Mouse (Mus musculus) ES-CJ7 (cell line): ENCODE measurements at regions not wholly inside any gene's neighbourhood (a gene's known extent, or its start where the extent isn't known, plus 50 kb on each side); places are given as distances from the start of the nearest gene placed in this dataset.
"Not testable (repeated sequence)": the region's sequence is repeated elsewhere in the genome, so short reads cannot be mapped to it uniquely, and the experiment has no call there.

Experiments
- DNase-seq: peaks from one replicate; pipeline ENCODE4 v3.0.0; 2011; ENCODE audit warnings: low read depth, low spot score

DNA sequence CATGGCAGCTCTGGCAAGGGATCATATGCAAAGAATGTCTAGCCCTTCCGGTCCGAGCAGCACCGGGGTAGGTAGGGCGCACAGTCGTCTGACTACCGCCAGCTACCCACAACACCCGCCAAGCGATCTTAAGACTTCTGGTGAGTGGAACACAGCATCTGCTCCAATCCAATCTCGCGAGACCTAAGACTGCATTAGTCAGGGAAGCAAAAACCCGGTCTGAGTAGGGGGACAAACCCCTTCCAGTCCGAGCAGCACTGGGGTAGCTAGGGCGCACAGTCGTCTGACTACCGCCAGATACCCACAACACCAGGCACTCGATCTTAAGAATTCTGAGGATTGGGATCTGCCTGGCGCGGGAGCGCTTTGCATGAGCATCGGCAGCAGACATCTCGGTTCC lies 57.1 kb downstream of the Nap1l2 start:
- peak; percentile 75 for DNase-seq

DNA sequence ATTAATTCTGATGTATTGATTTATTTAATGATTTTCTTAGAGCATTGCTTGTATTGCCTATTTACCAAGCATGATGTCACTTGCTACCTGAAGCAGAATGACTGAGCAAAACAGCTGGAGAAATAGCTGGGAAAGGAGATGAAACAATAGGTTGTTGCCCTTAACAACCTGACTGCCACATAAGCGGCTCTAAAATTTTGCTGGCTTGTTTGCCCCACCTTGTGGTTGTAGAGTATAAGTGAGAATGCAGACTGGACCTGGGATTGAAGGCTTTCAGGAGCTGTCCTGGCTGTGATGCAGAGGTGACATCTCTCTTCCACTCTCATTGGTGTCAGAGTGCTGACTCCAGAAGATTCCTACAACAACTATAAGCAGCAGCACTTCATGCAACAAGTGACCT lies 77.3 kb downstream of the Nap1l2 start:
- peak; percentile 22 for DNase-seq

DNA sequence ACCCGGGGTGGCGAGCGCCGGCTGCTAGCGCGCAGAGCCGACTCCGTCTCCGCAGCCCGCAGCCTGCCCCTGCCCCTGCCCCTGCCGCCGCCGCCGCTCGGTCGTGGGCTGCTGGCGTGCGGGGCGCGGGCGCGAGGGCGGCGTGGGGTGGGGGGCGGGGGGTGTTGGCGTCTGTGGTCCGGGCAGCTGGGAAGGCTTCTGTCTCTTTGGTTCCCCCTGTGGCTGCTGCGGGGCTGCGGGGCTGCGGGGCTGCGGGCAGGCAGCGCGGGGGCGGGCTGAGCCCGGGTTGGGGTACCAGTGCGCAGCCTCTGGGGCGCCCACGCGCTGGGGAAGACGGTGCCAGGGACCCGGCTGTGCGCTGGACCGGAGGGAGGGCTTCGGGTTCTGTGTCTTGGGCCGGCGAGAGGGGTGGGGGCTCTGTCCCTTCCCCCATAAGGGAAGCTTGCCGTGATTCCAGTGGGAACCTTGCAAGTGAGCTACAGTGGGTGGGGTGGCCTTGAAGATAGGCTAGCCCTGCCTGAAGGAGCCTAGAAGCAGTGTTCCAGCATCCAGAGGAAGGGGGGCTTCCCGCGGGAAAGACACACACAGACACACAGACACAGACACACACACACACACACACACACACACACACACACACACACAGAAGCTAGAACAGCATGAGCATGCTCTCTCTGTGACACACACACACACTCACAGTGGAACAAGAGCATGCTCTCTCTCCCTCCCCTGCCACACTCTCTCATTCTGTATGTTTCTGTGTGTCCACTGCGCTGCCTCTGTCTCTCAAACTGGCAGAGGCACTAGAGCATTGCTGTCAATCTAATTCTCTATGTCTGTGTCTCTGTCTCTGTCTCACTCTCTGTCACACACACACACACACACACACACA lies 118.5 kb downstream of the Nap1l2 start:
- DNase-seq: not testable (repeated sequence)

DNA sequence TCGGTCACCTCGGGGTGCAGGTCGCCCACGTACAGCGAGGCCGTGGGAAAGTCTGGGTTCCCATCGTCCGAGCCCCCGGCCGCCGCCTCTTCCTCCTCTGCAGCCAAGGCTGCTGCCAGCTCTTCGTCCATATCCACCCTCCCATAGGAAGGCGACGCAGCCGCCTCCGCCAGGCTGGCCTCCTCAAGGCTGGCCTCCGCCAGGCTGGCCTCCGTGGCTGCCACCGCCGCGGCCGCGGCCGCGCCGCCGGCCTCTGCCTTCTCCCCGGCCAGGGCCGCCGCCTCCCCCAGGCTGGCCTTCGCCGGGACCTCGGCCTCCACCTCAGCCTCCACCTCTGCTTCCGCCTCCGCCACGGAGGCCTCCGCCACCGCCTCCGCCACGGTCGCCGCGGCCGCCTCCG lies 119.3 kb downstream of the Nap1l2 start:
- DNase-seq: not testable (repeated sequence)

DNA sequence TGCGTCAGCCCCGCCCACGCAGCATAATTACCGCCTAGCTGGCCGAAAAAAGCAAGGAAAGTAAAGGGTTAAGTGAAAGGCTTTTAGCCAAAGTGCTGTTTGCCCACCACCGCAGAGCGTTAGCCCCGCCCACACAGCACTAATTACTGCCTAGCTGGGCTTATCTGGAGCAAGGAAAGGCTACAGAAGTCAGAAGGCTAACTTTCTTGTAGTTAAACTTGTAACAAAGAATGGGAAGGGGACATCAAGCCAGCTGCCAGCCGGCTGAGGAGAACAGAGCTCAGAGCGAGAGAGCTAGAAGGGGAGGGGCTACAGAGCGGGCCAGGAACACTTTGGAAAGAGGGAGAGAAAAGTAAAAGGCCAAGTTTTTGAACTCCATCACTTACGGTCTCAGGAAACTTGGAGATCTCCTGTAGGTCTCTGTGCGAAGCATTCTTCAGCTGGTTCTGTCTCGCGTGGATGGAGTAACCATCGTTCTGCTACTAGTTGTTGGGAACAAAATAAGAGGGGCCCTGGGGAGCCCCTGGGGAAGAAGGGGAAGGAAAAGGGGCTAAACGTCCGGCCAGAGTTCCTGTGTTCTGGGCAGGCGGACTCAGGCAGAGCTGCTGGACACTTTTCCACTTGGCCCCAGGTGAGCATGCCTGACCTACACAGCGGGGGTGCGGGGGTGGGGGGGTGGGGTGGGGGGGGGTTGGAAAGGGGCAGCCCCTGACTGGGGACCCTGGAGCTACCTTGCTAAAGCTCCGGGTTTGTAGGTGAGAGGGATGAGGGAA lies 98.3 kb downstream of the 1700018G05Rik start:
- peak; percentile 56 for DNase-seq

DNA sequence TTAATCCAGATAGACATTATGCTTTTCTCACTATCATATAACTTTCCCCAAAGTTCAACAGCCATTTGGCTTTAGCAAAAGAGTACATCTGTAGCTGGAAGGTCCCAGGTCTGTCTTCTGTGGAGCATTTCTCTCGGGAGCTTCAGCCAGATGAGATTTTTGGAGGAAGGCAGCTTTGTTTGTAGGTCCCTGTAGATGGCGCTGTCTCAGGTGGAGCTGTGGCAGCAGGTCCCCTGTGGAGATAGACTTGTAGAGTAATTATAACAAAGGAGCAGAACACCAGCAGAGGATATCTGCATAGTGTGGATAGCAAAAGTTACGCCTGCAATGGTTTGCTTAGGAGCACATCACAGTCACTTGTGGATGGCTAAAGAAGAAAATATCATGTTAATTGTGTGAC lies 97.3 kb downstream of the 1700018G05Rik start:
- peak; percentile 22 for DNase-seq

DNA sequence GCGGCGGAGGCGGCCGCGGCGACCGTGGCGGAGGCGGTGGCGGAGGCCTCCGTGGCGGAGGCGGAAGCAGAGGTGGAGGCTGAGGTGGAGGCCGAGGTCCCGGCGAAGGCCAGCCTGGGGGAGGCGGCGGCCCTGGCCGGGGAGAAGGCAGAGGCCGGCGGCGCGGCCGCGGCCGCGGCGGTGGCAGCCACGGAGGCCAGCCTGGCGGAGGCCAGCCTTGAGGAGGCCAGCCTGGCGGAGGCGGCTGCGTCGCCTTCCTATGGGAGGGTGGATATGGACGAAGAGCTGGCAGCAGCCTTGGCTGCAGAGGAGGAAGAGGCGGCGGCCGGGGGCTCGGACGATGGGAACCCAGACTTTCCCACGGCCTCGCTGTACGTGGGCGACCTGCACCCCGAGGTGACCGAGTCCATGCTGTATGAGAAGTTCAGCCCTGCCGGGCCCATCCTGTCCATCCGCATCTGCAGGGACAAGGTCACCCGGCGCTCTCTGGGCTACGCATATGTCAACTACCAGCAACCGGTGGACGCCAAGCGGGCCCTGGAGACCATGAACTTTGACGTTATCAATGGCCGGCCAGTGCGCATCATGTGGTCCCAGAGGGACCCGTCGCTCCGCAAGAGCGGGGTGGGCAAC lies 85.4 kb downstream of the 1700018G05Rik start:
- not testable (repeated sequence) for DNase-seq

DNA sequence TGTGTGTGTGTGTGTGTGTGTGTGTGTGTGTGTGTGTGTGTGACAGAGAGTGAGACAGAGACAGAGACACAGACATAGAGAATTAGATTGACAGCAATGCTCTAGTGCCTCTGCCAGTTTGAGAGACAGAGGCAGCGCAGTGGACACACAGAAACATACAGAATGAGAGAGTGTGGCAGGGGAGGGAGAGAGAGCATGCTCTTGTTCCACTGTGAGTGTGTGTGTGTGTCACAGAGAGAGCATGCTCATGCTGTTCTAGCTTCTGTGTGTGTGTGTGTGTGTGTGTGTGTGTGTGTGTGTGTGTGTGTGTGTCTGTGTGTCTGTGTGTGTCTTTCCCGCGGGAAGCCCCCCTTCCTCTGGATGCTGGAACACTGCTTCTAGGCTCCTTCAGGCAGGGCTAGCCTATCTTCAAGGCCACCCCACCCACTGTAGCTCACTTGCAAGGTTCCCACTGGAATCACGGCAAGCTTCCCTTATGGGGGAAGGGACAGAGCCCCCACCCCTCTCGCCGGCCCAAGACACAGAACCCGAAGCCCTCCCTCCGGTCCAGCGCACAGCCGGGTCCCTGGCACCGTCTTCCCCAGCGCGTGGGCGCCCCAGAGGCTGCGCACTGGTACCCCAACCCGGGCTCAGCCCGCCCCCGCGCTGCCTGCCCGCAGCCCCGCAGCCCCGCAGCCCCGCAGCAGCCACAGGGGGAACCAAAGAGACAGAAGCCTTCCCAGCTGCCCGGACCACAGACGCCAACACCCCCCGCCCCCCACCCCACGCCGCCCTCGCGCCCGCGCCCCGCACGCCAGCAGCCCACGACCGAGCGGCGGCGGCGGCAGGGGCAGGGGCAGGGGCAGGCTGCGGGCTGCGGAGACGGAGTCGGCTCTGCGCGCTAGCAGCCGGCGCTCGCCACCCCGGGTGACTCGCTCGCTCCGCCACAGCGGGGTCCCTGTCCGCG lies 84.4 kb downstream of the 1700018G05Rik start:
- not testable (repeated sequence) for DNase-seq

DNA sequence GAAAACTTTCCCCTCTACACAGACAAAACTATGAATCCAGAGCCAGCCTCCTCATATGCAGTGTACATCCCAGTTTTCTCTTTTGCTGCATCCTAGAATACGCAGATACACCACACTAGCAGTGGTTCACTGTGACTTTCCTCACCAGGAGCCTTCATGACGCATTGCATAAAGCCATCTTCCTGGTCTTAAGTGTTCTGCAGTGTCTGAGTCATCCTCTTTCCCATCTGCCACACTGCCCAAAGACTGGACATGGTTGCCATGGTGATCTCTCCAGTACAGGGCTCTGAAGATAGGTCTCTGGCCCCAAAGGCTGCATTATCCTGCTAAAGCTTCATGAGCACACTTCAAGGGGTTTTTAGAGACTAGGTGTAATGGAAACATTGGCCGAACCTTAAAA lies 65.8 kb downstream of the 1700018G05Rik start:
- DNase-seq: not testable (repeated sequence)
